Mouse (Mus musculus) erythroid progenitor cell, adult 5-6 weeks (primary cell): ENCODE results near the gene Rrm2. TPM values are rescaled to one million over a fixed set of nuclear protein-coding genes. Genes with fewer than 3 reads are reported as not detected.
A peak's percentile ranks its signal among the peaks of the same experiment; 100 is the strongest.
"Not testable (repeated sequence)": the region's sequence is repeated elsewhere in the genome, so short reads cannot be mapped to it uniquely, and the experiment has no call there.

Experiments used
- ATAC-seq: replicated peaks from 2 replicates; pipeline ENCODE4 v1.8.0; 2016; ENCODE audit warnings: moderate number of reproducible peaks, mild to moderate bottlenecking, moderate TSS enrichment, inconsistent platforms; ENCODE audit not compliant: poor library complexity, low FRiP score, severe bottlenecking
- total RNA-seq, 2 experiments: library from RNA; stranded (forward) in 1 of 2; stranded (reverse) in 1 of 2; fragments of 150-400 nt in 1 of 2; fragments of 186-747, 209-891 nt in 1 of 2; gene quantifications; 2 replicates each; pipeline versions ENCODE4 v1.2.3 to v1.2.4; 2015 to 2017; ENCODE audit warnings: low replicate concordance in 2 of 2

The Rrm2 gene
- total RNA-seq, 2 experiments from 2014 or later: 662 to 687 TPM

DNA sequence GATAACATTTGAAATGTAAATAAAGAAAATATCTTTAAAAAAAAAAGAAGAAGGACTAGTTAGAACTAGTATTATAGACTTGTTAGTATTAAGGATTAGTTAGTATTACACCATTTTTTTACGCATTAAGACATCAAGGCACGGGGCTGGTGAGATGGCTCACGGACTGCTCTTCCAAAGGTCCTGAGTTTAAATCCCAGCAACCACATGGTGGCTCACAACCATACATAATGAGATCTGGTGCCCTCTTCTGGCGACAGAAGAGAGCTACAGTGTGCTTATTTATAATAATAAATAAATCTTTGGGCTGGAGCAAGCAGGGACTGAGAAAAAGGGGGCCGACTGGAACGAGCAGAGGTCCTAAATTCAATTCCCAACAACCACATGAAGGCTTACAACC, 33.5 kb downstream of the Rrm2 start:
- not testable (repeated sequence) for ATAC-seq

DNA sequence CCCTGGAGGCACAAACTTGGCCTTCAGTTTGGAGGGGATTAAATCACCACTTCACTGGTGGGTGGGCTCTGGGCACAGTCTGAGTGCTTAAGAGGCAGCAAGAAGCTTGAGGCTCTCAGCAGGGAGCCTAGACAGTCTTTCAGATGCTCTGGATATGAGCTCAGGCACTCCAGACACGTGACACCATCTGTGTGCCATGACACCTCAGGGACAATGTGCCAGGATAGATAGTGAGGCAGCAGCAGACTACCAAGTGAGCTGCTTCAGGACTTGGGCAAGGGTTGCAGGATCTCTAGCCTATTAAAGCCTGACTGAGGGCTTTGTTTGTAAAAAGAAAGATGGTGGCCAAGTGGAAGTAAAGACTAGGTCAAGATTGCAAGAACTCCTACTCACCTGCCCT, 36.3 kb downstream of the Rrm2 start:
- peak; percentile 84 for ATAC-seq

DNA sequence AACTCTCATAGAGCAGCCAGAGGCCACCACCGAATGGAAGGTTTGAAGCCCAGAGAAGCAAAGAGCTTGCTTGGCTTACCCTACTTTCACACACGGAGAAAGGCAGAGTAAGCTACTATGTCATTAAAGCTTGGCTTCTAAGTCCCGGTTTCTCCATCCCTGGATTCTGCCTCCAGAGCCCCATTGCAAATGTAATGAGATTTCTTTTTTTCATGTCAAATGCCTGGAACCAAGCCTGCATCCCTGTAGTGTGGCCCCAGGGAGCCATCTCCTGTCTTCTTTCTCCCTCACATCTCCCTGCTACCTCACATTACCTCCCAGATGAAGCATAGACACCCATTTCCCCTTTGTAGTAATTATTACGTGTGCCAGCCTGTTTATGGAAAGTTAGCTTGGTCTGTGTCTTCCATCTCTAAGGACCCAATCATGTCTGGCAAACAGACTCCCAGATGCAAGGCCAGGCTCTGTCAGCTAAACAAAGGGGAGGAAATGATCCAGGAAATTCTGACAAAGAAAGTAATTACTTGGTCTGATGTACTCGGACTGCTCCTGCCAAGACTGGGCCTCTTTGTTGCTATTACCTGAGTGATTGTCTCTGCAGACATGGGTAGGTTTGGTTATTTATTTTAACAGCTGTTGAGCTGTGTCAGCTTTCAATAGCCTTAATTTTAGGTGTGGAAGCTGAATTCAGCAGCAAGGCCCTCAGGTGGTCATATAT, 38.7 kb downstream of the Rrm2 start:
- no peak for ATAC-seq

DNA sequence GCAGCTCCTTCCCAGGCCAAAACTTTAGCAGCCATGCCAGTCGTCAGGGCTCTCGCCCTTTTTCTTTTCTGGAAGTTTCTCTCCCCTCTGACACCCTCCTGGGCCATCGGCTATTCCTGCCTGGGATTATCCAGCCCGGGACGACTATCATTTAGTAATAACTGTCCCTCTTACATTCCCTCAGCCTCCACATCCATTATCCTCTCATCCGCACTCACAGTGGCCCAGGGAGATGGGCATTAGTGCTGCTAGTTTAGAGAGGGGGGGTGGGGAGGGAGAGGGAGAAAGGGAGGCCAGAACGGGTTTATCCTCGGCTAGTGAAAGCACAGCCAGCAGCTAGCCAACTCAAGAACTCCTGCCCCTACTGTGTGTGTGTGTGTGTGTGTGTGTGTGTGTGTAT, 39.3 kb downstream of the Rrm2 start:
- no peak for ATAC-seq

GRCm38 (mm10) chr12:24750521-24750920, 42.5 kb downstream of the Rrm2 start:
- ATAC-seq: no peak

GRCm38 (mm10) chr12:24753680-24754079, 45.6 kb downstream of the Rrm2 start:
- no peak for ATAC-seq

DNA sequence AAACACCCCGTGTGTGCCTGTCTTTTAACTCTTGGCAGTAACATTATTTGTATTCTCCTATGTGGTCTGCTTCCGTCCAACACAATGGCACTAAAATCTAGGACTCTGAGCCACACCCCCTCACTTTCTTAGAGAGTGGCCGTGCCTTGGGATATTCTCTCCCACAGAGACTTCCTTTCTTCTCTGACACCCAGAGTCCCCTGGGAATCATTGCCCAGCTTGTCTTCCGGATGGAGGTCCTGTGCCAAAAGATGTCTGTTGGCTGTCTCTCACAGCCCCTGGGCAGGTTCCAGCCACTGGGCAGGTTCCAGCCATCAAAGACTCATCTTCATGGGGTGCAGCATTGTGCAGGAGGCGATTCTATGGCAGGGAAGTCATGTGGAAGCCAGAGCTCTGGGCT, 46.7 kb downstream of the Rrm2 start:
- no peak for ATAC-seq

- ATAC-seq: no peak
Observed at GRCm38 (mm10) chr12:24755471-24755870, 47.4 kb downstream of the Rrm2 start.

DNA sequence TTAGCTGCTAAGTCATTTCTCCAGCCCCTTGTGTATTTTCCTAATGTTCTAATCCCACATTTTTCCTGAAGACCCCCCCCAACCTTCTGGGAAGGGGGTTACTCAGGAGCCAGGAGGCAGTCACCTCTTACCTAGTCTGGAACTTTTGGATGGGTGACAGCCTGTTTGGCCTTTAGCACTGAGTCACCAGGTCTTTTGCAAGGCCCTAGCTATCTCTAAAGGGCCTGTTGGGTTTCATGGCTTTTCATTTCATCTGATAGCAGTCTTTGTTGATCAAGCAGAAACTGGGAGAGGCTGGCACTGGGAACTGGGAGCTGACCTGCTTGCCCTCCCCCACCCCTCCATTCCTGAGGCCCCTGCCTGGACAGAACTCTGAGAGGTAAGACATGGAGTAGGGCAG, 49.3 kb downstream of the Rrm2 start:
- no peak for ATAC-seq

DNA sequence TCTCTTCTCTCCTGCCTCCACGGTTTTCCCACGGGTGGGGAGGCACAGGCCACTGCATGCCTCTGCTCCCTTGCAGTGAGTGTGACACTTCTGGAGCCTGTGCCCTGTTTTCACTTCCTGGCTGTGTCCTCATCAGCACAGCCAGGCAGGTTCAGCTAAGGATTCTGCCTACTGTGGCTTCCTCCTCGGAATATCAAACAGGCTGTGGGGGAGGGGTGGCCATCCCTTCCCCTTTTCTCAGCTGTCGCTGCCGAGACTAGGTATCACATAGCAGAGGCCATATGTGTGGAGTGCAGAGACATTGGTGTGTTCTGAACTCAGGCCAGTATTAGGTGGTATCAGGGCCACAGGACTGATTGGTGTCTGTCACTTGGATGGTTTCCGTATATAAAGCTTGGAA, 50.3 kb downstream of the Rrm2 start:
- ATAC-seq: no peak

DNA sequence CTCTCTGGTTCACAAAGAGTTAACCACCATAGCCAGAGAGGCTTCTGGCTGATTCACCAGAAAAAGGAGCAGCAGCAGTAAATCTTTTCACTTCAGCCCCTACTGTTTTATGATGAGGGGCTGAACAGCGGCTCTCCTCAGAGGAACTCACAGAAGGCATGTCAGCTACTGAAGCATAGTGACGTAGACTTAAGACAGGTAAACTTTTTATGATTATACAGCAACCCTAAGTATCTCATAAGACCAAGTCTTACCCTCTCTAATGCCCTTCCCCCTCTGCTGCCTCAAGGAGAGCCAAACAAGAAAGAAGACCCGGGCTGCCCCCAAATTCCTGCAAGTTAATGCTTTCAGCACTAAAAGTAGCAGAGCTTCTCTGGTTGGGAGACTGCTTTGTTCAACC, 54.2 kb downstream of the Rrm2 start:
- no peak for ATAC-seq

Other genes starting within 250 kb of the Rrm2 start
- gene Taf1b, start 209.9 kb upstream of the Rrm2 start, total RNA-seq (2015; ENCODE audit: low replicate concordance): 4.0 and 15.9 TPM in 2 replicates
- gene Taf1b, start 209.9 kb upstream of the Rrm2 start, total RNA-seq (2017; ENCODE audit: low replicate concordance): 12.7 and 13.8 TPM in 2 replicates
- not detected in 2 replicates for gene Grhl1, start 136.0 kb upstream of the Rrm2 start, total RNA-seq (2015; ENCODE audit: low replicate concordance)
- not detected in 2 replicates for gene Grhl1, start 136.0 kb upstream of the Rrm2 start, total RNA-seq (2017; ENCODE audit: low replicate concordance)
- gene Klf11, start 57.0 kb upstream of the Rrm2 start, total RNA-seq (2015; ENCODE audit: low replicate concordance): 30.6 and 40.0 TPM in 2 replicates
- gene Klf11, start 57.0 kb upstream of the Rrm2 start, total RNA-seq (2017; ENCODE audit: low replicate concordance): 46.6 and 52.6 TPM in 2 replicates
- gene Cys1, start 26.4 kb upstream of the Rrm2 start, total RNA-seq (2015; ENCODE audit: low replicate concordance): not detected in 2 replicates
- gene Cys1, start 26.4 kb upstream of the Rrm2 start, total RNA-seq (2017; ENCODE audit: low replicate concordance): 0.39 TPM in 1 of 2 replicates, not detected in the other
- 68.1 and 117 TPM in 2 replicates for gene Mboat2, start 122.6 kb downstream of the Rrm2 start, total RNA-seq (2015; ENCODE audit: low replicate concordance)
- gene Mboat2, start 122.6 kb downstream of the Rrm2 start, total RNA-seq (2017; ENCODE audit: low replicate concordance): 79.5 and 84.0 TPM in 2 replicates